Mouse (Mus musculus): ENCODE measurements around the gene Ccdc18.
"Not testable (repeated sequence)": the region's sequence is repeated elsewhere in the genome, so short reads cannot be mapped to it uniquely, and the experiment has no call there.

Ccdc18 gene

GRCm38 (mm10) chr5:108262722-108263121 is 130.0 kb downstream of the Ccdc18 start:
- no peak for DNase-seq (ENCODE audit: low read depth, low spot score)

DNA sequence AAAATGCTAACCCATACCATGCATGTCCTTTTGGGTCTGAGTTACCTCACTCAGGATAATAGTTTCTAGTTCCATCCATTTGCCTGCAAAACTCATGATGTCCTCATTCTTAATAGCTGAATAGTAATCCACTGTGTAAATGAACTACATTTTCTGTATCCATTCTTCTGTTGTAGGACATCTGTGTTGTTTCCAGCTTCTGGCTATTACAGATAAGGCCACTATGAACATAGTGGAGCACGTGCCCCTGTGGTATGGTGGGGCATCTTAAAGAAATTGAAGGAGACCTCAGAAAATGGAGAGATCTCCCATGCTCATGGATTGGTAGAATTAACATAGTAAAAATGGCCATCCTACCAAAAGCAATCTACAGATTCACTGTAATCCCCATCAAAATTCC is 131.1 kb downstream of the Ccdc18 start:
- DNase-seq (ENCODE audit: low read depth, low spot score) = not testable (repeated sequence)

- no peak for DNase-seq (ENCODE audit: low read depth, low spot score)
Observed at GRCm38 (mm10) chr5:108266990-108267389, 134.3 kb downstream of the Ccdc18 start.

DNA sequence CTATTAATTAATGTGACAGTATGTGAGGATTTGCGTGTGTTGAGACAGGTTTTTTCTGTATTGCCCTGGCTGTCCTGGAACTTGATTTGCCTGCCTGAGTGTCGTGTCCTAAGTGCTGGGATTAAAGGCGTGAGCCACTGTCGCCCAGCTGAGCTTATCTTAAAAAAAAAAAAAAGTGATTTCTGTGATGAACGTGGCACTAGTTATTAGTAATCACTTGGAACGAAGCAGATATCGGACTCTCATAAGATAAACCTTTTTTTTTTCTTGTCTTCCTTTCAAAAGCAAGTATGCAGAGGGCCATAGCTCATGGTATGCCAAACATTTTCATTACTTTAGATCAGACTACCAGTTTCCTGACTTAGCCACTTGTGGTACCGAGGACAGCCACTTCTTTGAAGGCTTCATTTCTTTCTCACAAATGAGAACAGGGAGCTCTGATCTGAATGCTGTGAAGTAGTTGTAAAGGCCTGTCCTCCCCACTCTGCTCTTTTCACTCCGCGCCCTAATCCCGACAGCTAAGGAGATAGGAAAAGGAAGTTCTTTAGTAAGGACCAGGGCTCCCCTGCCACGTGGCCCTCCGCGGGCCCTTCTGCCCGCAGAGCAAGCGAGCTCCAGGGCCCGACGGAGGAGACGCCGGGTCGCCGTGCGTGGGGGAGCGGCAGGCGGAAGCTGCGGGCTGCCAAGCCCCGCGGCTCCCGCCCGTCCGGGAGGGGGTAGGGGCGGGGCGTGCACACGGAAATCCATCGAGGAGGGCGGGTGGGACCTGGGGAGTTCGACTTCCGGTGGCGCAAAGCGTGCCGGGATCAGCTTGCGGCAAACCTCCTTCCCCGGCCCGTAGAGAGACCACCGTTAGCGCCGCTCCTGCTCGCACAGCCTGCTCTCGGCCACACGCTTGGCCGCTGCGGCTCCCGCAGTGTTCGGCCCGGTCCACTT is 135.7 kb downstream of the Ccdc18 start, which contains the start of gene Dr1:
TSS of gene Dr1 (plus strand) at position 771 of the 936 bp plus-strand sequence.
- peak; percentile 80 for DNase-seq (ENCODE audit: low read depth, low spot score)

DNA sequence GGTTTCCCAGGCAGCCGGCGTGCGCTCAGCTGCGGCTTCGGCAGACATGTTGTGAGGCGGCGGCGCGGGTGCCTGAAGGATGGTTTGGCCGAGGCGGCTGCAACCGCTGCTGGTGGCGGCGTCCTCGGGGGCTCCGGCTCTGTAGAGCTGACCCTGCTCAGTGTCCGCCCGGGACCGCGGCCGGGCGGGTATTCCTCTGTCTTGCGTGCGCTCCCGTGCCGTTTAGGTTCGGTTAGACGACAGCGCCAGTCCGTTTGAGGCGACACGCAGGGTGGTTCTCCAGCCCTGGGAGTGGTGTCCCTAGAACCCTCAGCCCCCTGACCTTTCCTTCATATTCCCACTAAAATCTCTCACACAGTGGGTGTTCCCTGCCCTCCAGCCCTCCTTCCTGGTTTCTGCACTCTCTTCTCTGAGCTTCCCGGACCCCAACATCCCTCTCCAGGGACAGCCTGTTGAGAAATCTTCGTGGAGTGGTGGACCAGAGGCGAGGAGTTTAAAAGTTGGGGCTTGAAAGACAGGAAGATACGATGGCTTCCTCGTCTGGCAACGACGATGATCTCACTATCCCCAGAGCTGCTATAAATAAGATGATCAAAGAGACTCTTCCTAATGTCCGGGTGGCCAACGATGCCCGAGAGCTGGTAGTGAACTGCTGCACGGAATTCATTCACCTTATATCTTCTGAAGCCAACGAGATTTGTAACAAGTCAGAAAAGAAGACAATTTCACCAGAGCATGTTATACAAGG is 136.6 kb downstream of the Ccdc18 start:
- no peak for DNase-seq (ENCODE audit: low read depth, low spot score)

DNA sequence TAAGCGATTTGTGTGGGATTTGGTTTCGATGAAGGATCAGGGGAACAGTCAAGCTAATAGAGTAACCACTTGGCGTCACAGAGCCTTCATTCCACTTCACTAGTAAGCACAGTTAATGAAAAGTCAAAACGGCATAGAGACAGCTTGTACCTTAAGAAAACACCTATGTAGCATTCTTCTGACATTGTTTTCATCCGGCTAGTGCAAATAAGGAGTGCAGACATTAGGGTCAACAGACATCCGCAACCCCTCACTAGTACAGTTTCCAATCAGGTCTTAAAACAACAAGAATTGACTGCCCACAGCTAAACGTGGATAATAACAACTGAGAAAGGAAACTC is 137.1 kb downstream of the Ccdc18 start:
- DNase-seq (ENCODE audit: low read depth, low spot score) = no peak

GRCm38 (mm10) chr5:108270415-108270814 is 137.7 kb downstream of the Ccdc18 start:
- DNase-seq (ENCODE audit: low read depth, low spot score) = no peak

DNA sequence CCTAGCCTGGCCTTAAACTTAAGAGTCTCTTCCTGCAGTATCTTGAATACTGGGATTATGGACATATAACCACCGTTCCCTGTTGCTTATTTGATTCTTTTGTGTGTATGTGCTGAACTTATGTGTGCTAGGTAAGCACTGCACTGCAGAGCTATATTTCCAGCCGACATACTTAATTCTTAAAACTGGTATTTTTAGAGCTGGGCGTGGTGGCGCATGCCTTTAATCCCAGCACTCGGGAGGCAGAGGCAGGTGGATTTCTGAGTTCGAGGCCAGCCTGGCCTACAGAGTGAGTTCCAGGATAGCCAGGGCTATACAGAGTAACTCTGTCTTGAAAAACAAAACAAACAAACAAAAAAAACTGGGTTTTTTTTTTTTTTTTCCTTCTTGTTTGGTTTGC is 138.7 kb downstream of the Ccdc18 start:
- not testable (repeated sequence) for DNase-seq (ENCODE audit: low read depth, low spot score)

Measured in embryo, embryonic 11.5 days (tissue).